Mouse (Mus musculus): ENCODE data around the gene Prok1.

Gene Prok1

GRCm38 (mm10) chr3:107183178-107183577 lies 56.3 kb downstream of the Prok1 start:
- no peak for DNase-seq

All from spleen, adult 18-20 months (tissue).